Mouse (Mus musculus) G1E (cell line): Measurements from ENCODE around the gene Rnf227.

Source experiments
- CTCF ChIP-seq: IDR thresholded peaks from 2 replicates; pipeline ENCODE4 v1.5.1; 2012; ENCODE audit warnings: low read depth, low read length, inconsistent platforms, mixed read lengths
- POLR2AphosphoS5 ChIP-seq: IDR thresholded peaks from 2 replicates; pipeline ENCODE4 v1.6.1; 2012; ENCODE audit warnings: low read depth, low read length, inconsistent platforms; ENCODE audit not compliant: insufficient replicate concordance

- TF ChIP-seq CTCF (no peak), POLR2AphosphoS5 (no peak)
Observed at GRCm38 (mm10) chr11:69328517-69328916, 11.7 kb upstream of the Rnf227 start.
